Mouse (Mus musculus) hindbrain, embryonic 14.5 days (tissue): Measurements from ENCODE around the gene Fam171a2. TPM values are rescaled to one million over a fixed set of nuclear protein-coding genes. Genes with fewer than 3 reads are reported as not detected.
A peak's percentile ranks its signal among the peaks of the same experiment; 100 is the strongest.

Experiments used
- ATAC-seq: fragments of 200-750 bp; cut with Nextera tagmentation; 2 replicates; pipeline ENCODE4 v1.8.0; 2017; ENCODE audit warnings: moderate number of reproducible peaks, mild to moderate bottlenecking, moderate TSS enrichment, moderate library complexity; ENCODE audit not compliant: low FRiP score
- DNase-seq: peaks from one replicate; pipeline ENCODE4 v3.0.0-alpha.2; 2015; ENCODE audit warnings: low spot score
- H3K27ac ChIP-seq: fragments of 300-500 bp; sonication (generic); 2 replicates; pipeline ENCODE4 v1.5.1; 2014; ENCODE audit warnings: mild to moderate bottlenecking, moderate library complexity
- H3K27me3 ChIP-seq: fragments of 300-500 bp; sonication (generic); 2 replicates; pipeline ENCODE4 v1.6.1; 2014; ENCODE audit warnings: mild to moderate bottlenecking, low read length, mixed read lengths; ENCODE audit not compliant: control insufficient read depth, insufficient read depth
- H3K36me3 ChIP-seq: fragments of 300-500 bp; sonication (generic); replicated peaks from 2 replicates; pipeline ENCODE4 v1.6.1; 2014; ENCODE audit not compliant: control insufficient read depth, insufficient read depth
- H3K4me1 ChIP-seq: fragments of 300-500 bp; sonication (generic); replicated peaks from 2 replicates; pipeline ENCODE4 v1.6.1; 2014; ENCODE audit warnings: antibody characterized with exemption, low read length, mixed read lengths; ENCODE audit not compliant: control insufficient read depth, insufficient read depth
- H3K4me2 ChIP-seq: fragments of 300-500 bp; sonication (generic); replicated peaks from 2 replicates; pipeline ENCODE4 v1.6.1; 2014; ENCODE audit warnings: mild to moderate bottlenecking, moderate library complexity
- H3K4me3 ChIP-seq: fragments of 300-500 bp; sonication (generic); replicated peaks from 2 replicates; pipeline ENCODE4 v1.5.1; 2014; ENCODE audit warnings: mild to moderate bottlenecking, low read length
- H3K9ac ChIP-seq: fragments of 300-500 bp; sonication (generic); 2 replicates; pipeline ENCODE4 v1.6.1; 2014
- H3K9me3 ChIP-seq: fragments of 300-500 bp; sonication (generic); 2 replicates; pipeline ENCODE4 v1.6.1; 2016; ENCODE audit warnings: low read length; ENCODE audit not compliant: control insufficient read depth
- WGBS: fragments of 180-500 bp; shearing (Covaris S2); extraction: QIAGEN DNeasy Blood & Tissue Kit; methylation state at CpG from one replicate; pipeline ENCODE4 v1.1.7; 2014; 5-methylcytosine and 5-hydroxymethylcytosine counted together
- polyA plus RNA-seq: library from polyadenylated mRNA; unstranded; fragments of >200 nt; fragmentation: Nextera tagmentation; extraction: Ambion mirVana; gene quantifications from 2 replicates; pipeline ENCODE4 v1.2.1, GENCODE M21; 2014

The Fam171a2 gene
- polyA plus RNA-seq, 1 experiment from 2014 or later = 30.9 TPM

GRCm38 (mm10) chr11:102464901-102465300 is 17.4 kb upstream of the Fam171a2 start:
- no peak for ATAC-seq
- Histone ChIP-seq H3K9ac (no peak overlapping the region), H3K9me3 (no peaks in the 10 kb centered on the region), H3K36me3 (no peaks in the 10 kb centered on the region), H3K4me2 (no peak overlapping the region), H3K27me3 (0 out of 2 replicates have a peak, but pooled peaks cover 3% of the 10 kb centered on the region), H3K4me3 (no peak overlapping the region), H3K4me1 (peaks cover 10% of the 10 kb centered on the region; the same call in 1 of the 2 replicates), H3K27ac (no peak overlapping the region)
- DNase-seq = no peak
- 93% methylated on average over 6 of the region's 6 CpGs for WGBS

- Histone ChIP-seq H3K4me3 (no peak overlapping the region), H3K27me3 (0 out of 2 replicates have a peak, but pooled peaks cover 6% of the 10 kb centered on the region), H3K9me3 (no peaks in the 10 kb centered on the region), H3K4me1 (0 out of 2 replicates have a peak, but pooled peaks cover 4% of the 10 kb centered on the region), H3K27ac (no peak overlapping the region), H3K4me2 (no peak overlapping the region), H3K36me3 (no peaks in the 10 kb centered on the region), H3K9ac (no peak overlapping the region)
- DNase-seq (no peak), ATAC-seq (no peak)
- WGBS = 89% methylated on average over 3 of the region's 3 CpGs
These were observed 14.3 kb upstream of the Fam171a2 start for GRCm38 (mm10) chr11:102461764-102462163.

- Histone ChIP-seq H3K4me2 (no peak overlapping the region), H3K4me1 (peaks cover 8% of the 10 kb centered on the region), H3K4me3 (no peak overlapping the region), H3K9me3 (no peaks in the 10 kb centered on the region), H3K9ac (no peak overlapping the region), H3K27me3 (0 out of 2 replicates have a peak, but pooled peaks cover 3% of the 10 kb centered on the region), H3K36me3 (no peaks in the 10 kb centered on the region), H3K27ac (no peak overlapping the region)
- WGBS = 67% methylated on average over 16 of the region's 16 CpGs
- DNase-seq (no peak), ATAC-seq (no peak)
These were observed 13.1 kb upstream of the Fam171a2 start for GRCm38 (mm10) chr11:102460541-102460940.

DNA sequence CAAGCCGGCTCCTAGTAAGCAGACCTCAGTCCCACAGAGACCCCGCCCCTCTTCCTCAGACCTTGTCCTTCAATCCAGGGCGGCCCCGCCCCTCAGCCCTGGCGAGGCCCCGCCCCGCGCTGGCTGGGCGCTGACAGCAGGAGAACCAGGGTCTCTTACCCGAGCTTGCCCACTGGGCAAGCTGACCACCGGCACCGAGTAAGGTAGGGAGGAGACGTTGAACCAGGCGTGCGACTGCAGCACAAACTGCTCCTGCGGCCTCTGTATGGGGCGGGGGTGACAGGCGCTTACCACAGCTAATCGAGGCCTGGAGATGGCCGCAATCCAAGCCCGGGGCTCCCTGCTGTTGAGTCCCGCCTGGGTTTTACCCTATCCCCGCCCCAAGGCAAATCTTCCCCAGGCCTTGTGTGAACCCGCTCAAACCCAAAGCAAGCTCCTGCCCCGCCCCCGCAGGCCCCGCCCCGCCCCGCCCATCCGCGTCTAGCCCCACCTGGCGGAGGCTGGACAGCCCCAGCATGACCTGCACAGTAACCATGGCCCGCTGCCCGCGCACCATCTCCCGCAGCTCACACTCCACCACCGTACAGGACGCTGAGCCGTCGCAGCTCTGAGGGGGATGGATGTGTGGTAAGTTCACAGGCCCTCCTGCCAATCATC is 8.4 kb upstream of the Fam171a2 start:
- H3K9me3 ChIP-seq = no peaks in the 10 kb centered on the region
- peak; percentile 82 for ATAC-seq
- peaks cover 12% of the 10 kb centered on the region for H3K4me1 ChIP-seq
- peak overlapping the region; percentile 35; the same call in 1 of the 2 replicates for H3K27ac ChIP-seq
- H3K4me3 ChIP-seq = peak overlapping the region; percentile 50
- 0 out of 2 replicates have a peak, but pooled peaks cover 3% of the 10 kb centered on the region for H3K27me3 ChIP-seq
- H3K36me3 ChIP-seq = no peaks in the 10 kb centered on the region
- under 1% methylated on average over 40 of the region's 40 CpGs for WGBS
- DNase-seq = peak; percentile 66
- peak overlapping the region; percentile 73 for H3K9ac ChIP-seq
- peak overlapping the region; percentile 86 for H3K4me2 ChIP-seq

DNA sequence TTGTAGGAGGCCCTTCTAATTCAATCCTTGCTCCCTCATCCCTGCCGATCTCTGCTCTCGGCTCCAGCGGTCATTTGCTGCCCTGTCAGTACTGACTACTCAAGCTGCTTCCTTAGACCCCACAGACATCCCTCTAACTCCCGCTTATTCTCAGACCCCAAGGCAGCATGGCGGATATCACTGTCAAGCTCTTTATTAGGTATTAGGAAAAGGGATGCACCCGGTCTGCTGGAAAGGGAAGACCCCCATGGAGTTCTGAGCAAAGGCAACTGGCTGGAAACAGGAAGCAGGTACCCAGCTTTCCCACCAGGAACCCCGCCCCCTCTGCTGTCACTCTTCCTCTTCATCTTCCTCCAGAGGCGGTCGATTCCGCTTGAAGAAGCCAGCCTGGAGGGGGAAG is 5.6 kb upstream of the Fam171a2 start:
- H3K4me2 ChIP-seq = no peak overlapping the region
- WGBS = 25% methylated on average over 10 of the region's 10 CpGs
- H3K4me3 ChIP-seq = no peak overlapping the region
- no peak overlapping the region for H3K27ac ChIP-seq
- peaks cover 12% of the 10 kb centered on the region for H3K4me1 ChIP-seq
- no peak for ATAC-seq
- H3K36me3 ChIP-seq = no peaks in the 10 kb centered on the region
- no peak overlapping the region for H3K9ac ChIP-seq
- no peak for DNase-seq
- peaks cover 3% of the 10 kb centered on the region; the same call in 1 of the 2 replicates for H3K27me3 ChIP-seq
- H3K9me3 ChIP-seq = no peaks in the 10 kb centered on the region

DNA sequence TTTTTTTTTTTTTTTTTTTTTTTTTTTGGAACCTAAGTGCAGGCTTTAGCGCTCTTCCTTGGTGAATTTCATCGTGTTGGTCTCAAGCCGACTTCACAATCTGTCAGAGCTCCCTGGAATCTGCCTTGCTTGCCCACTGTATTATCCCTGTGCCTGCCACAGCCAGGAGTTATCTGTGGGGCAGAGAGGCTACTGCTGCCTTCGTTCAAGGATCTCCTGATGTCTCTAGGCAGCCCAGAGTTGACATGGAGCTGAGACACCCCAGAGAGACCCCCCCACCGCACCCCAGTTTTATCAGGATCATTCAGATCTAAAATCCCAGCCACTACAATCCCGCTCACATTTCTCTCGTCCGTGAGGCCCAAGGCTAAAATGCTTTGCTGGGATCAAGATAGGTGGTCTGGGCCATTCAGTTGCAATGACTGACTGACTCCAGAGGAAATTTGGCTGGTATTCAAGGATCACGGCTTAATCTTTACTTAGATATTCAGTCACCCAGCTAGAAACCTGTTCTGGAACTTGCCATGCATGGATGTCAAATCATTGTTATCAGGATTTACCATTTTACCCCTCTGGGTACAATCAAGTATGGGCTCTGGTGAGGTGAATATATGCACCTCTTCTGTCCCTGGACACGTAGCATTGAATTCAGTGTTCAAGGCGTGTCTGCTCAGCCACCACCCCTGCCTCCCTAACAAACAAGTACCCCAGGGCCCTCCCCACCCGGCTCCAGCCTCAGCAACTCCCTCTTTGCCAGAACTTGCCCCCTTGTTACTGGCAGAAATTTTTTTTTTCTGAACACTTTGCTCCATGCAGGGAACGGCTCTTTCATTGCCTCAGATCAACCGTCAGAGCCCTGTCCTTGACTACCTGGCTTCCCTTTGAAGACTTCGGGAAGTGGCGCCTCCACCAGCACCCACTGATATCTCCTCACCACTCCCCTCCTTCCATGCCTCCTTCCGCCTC is 1.8 kb upstream of the Fam171a2 start:
- Histone ChIP-seq H3K9ac (no peak overlapping the region), H3K4me3 (no peak overlapping the region), H3K4me1 (peaks cover 27% of the 10 kb centered on the region), H3K36me3 (no peaks in the 10 kb centered on the region), H3K27ac (no peak overlapping the region), H3K27me3 (no peaks in the 10 kb centered on the region; the same call in 1 of the 2 replicates), H3K4me2 (no peak overlapping the region), H3K9me3 (no peaks in the 10 kb centered on the region)
- ATAC-seq (no peak), DNase-seq (no peak)
- 47% methylated on average over 17 of the region's 17 CpGs for WGBS

GRCm38 (mm10) chr11:102448327-102448726 is 845 bp upstream of the Fam171a2 start:
- WGBS = 15% methylated on average over 8 of the region's 8 CpGs
- Histone ChIP-seq H3K4me1 (peaks cover 34% of the 10 kb centered on the region), H3K27ac (no peak overlapping the region), H3K9me3 (no peaks in the 10 kb centered on the region), H3K4me2 (0 out of 2 replicates have a peak overlapping the region, but pooled peaks have one; percentile 90), H3K36me3 (peaks cover 8% of the 10 kb centered on the region), H3K9ac (no peak overlapping the region), H3K4me3 (no peak overlapping the region), H3K27me3 (no peaks in the 10 kb centered on the region; the same call in 1 of the 2 replicates)
- ATAC-seq (no peak), DNase-seq (no peak)

GRCm38 (mm10) chr11:102446581-102447461 is 661 bp downstream of the Fam171a2 start:
- under 1% methylated on average over 39 of the region's 49 CpGs for WGBS
- H3K4me3 ChIP-seq = peak overlapping the region; percentile 98

More at GRCm38 (mm10) chr11:102446581-102447461, 661 bp downstream of the Fam171a2 start:
- H3K4me1 ChIP-seq = peaks cover 34% of the 10 kb centered on the region
- H3K36me3 ChIP-seq = peaks cover 23% of the 10 kb centered on the region
- H3K4me2 ChIP-seq = peak overlapping the region; percentile 90
- no peaks in the 10 kb centered on the region; the same call in 1 of the 2 replicates for H3K27me3 ChIP-seq
- H3K27ac ChIP-seq = peak overlapping the region; percentile 98
- DNase-seq = peak; percentile 63
- ATAC-seq = peak; percentile 57
- no peaks in the 10 kb centered on the region for H3K9me3 ChIP-seq
- H3K9ac ChIP-seq = peak overlapping the region; percentile 100
